Mouse (Mus musculus) liver, embryonic 13.5 days (tissue): ENCODE results near the gene Psg16. TPM values are rescaled to one million over a fixed set of nuclear protein-coding genes. Genes with fewer than 3 reads are reported as not detected.
A peak's percentile ranks its signal among the peaks of the same experiment; 100 is the strongest.

Source experiments
- ATAC-seq: fragments of 200-750 bp; cut with Nextera tagmentation; 2 replicates; pipeline ENCODE4 v1.8.0; 2017; ENCODE audit warnings: low read depth, mild to moderate bottlenecking, moderate number of reproducible peaks, moderate library complexity
- DNase-seq: peaks from one replicate; pipeline ENCODE4 v3.0.0; 2022
- H3K27ac ChIP-seq: fragments of 300-500 bp; sonication (generic); 2 replicates; pipeline ENCODE4 v1.5.1; 2015; ENCODE audit warnings: moderate library complexity, mild to moderate bottlenecking, inconsistent platforms
- H3K27me3 ChIP-seq: fragments of 300-500 bp; sonication (generic); 2 replicates; pipeline ENCODE4 v1.6.1; 2015; ENCODE audit warnings: mild to moderate bottlenecking, inconsistent platforms
- H3K36me3 ChIP-seq: fragments of 300-500 bp; sonication (generic); 2 replicates; pipeline ENCODE4 v1.6.1; 2015; ENCODE audit warnings: mild to moderate bottlenecking, inconsistent platforms
- H3K4me1 ChIP-seq: fragments of 300-500 bp; sonication (generic); replicated peaks from 2 replicates; pipeline ENCODE4 v1.6.1; 2015; ENCODE audit warnings: inconsistent platforms
- H3K4me2 ChIP-seq: fragments of 300-500 bp; sonication (generic); 2 replicates; pipeline ENCODE4 v1.6.1; 2015; ENCODE audit warnings: inconsistent platforms, mild to moderate bottlenecking, moderate library complexity
- H3K4me3 ChIP-seq: fragments of 300-500 bp; sonication (generic); replicated peaks from 2 replicates; pipeline ENCODE4 v1.5.1; 2015; ENCODE audit warnings: mild to moderate bottlenecking, inconsistent platforms
- H3K9ac ChIP-seq: fragments of 300-500 bp; sonication (generic); 2 replicates; pipeline ENCODE4 v1.6.1; 2015; ENCODE audit warnings: mild to moderate bottlenecking, inconsistent platforms
- H3K9me3 ChIP-seq: fragments of 300-500 bp; sonication (generic); replicated peaks from 2 replicates; pipeline ENCODE4 v1.6.1; 2016; ENCODE audit warnings: inconsistent platforms
- WGBS: fragments of 180-500 bp; shearing (Covaris S2); methylation state at CpG from one replicate; pipeline ENCODE4 v1.1.7; 2015; ENCODE audit not compliant: insufficient replicate concordance; 5-methylcytosine and 5-hydroxymethylcytosine counted together
- polyA plus RNA-seq: library from polyadenylated mRNA; unstranded; fragments of >200 nt; fragmentation: Nextera tagmentation; extraction: Ambion mirVana; gene quantifications from 2 replicates; pipeline ENCODE4 v1.2.1, GENCODE M21; 2015

The Psg16 gene
- polyA plus RNA-seq, 1 experiment from 2014 or later, result 0.08 TPM

GRCm38 (mm10) chr7:17038018-17038695 lies 35.7 kb upstream of the Psg16 start:
- DNase-seq (no peak), ATAC-seq (no peak)
- no peaks in the 10 kb centered on the region for H3K4me1 ChIP-seq
- H3K4me3 ChIP-seq, result no peak overlapping the region
- WGBS, result 85% methylated on average over 9 of the region's 9 CpGs
- H3K9ac ChIP-seq, result no peak overlapping the region
- no peaks in the 10 kb centered on the region for H3K27me3 ChIP-seq
- H3K36me3 ChIP-seq, result peaks cover 85% of the 10 kb centered on the region
- no peak overlapping the region for H3K27ac ChIP-seq
- no peak overlapping the region for H3K4me2 ChIP-seq
- no peaks in the 10 kb centered on the region for H3K9me3 ChIP-seq

GRCm38 (mm10) chr7:17039373-17039772 lies 34.5 kb upstream of the Psg16 start:
- WGBS, result 83% methylated on average over 7 of the region's 7 CpGs
- no peaks in the 10 kb centered on the region for H3K4me1 ChIP-seq
- H3K9ac ChIP-seq, result no peak overlapping the region
- no peak overlapping the region for H3K27ac ChIP-seq
- no peak overlapping the region for H3K4me3 ChIP-seq
- no peak for ATAC-seq
- peaks cover 88% of the 10 kb centered on the region for H3K36me3 ChIP-seq
- H3K27me3 ChIP-seq, result no peaks in the 10 kb centered on the region
- no peak overlapping the region for H3K4me2 ChIP-seq
- DNase-seq, result no peak
- H3K9me3 ChIP-seq, result no peaks in the 10 kb centered on the region

GRCm38 (mm10) chr7:17045743-17046142 lies 28.1 kb upstream of the Psg16 start:
- H3K27ac ChIP-seq, result no peak overlapping the region
- peaks cover 76% of the 10 kb centered on the region for H3K36me3 ChIP-seq
- DNase-seq (no peak), ATAC-seq (no peak)
- no peak overlapping the region for H3K9ac ChIP-seq
- H3K4me2 ChIP-seq, result no peak overlapping the region
- WGBS, result 85% methylated on average over 1 of the region's 1 CpGs
- no peak overlapping the region for H3K4me3 ChIP-seq
- H3K9me3 ChIP-seq, result no peaks in the 10 kb centered on the region
- H3K4me1 ChIP-seq, result peaks cover 8% of the 10 kb centered on the region
- H3K27me3 ChIP-seq, result no peaks in the 10 kb centered on the region

GRCm38 (mm10) chr7:17047041-17047682 lies 26.7 kb upstream of the Psg16 start:
- ATAC-seq, result no peak
- H3K4me2 ChIP-seq, result no peak overlapping the region
- H3K4me1 ChIP-seq, result peaks cover 15% of the 10 kb centered on the region
- H3K4me3 ChIP-seq, result no peak overlapping the region
- H3K27ac ChIP-seq, result no peak overlapping the region
- H3K36me3 ChIP-seq, result peaks cover 72% of the 10 kb centered on the region
- H3K27me3 ChIP-seq, result no peaks in the 10 kb centered on the region
- WGBS, result 86% methylated on average over 5 of the region's 5 CpGs
- no peaks in the 10 kb centered on the region for H3K9me3 ChIP-seq
- no peak for DNase-seq
- H3K9ac ChIP-seq, result no peak overlapping the region

- Histone ChIP-seq H3K4me3 (no peak overlapping the region), H3K36me3 (peaks cover 68% of the 10 kb centered on the region), H3K27me3 (no peaks in the 10 kb centered on the region), H3K4me2 (no peak overlapping the region), H3K27ac (no peak overlapping the region), H3K9me3 (no peaks in the 10 kb centered on the region), H3K4me1 (peaks cover 17% of the 10 kb centered on the region), H3K9ac (no peak overlapping the region)
- ATAC-seq, result no peak
- WGBS, result 79% methylated on average over 10 of the region's 10 CpGs
- no peak for DNase-seq
Measured at GRCm38 (mm10) chr7:17048431-17049190, 25.2 kb upstream of the Psg16 start.

GRCm38 (mm10) chr7:17050491-17050890 lies 23.3 kb upstream of the Psg16 start:
- H3K27ac ChIP-seq, result 0 out of 2 replicates have a peak overlapping the region, but pooled peaks have one; percentile 23
- H3K4me1 ChIP-seq, result peaks cover 33% of the 10 kb centered on the region
- no peaks in the 10 kb centered on the region for H3K27me3 ChIP-seq
- H3K4me3 ChIP-seq, result no peak overlapping the region
- peaks cover 64% of the 10 kb centered on the region for H3K36me3 ChIP-seq
- ATAC-seq, result no peak; the same call in 1 of the 2 replicates
- WGBS, result 57% methylated on average over 11 of the region's 11 CpGs
- peak overlapping the region; percentile 9; the same call in 1 of the 2 replicates for H3K9ac ChIP-seq
- DNase-seq, result no peak
- H3K4me2 ChIP-seq, result no peak overlapping the region
- H3K9me3 ChIP-seq, result peaks cover 4% of the 10 kb centered on the region; the same call in 1 of the 2 replicates

GRCm38 (mm10) chr7:17050933-17051594 lies 22.8 kb upstream of the Psg16 start:
- ATAC-seq (no peak; the same call in 1 of the 2 replicates), DNase-seq (no peak)
- no peaks in the 10 kb centered on the region for H3K27me3 ChIP-seq
- H3K27ac ChIP-seq, result 0 out of 2 replicates have a peak overlapping the region, but pooled peaks have one; percentile 23
- peaks cover 4% of the 10 kb centered on the region; the same call in 1 of the 2 replicates for H3K9me3 ChIP-seq
- peaks cover 61% of the 10 kb centered on the region for H3K36me3 ChIP-seq
- H3K4me3 ChIP-seq, result no peak overlapping the region
- peaks cover 37% of the 10 kb centered on the region for H3K4me1 ChIP-seq
- H3K9ac ChIP-seq, result no peak overlapping the region
- no peak overlapping the region for H3K4me2 ChIP-seq
- WGBS, result 22% methylated on average over 15 of the region's 17 CpGs

- no peak for DNase-seq
- H3K9me3 ChIP-seq, result peaks cover 4% of the 10 kb centered on the region; the same call in 1 of the 2 replicates
- H3K27ac ChIP-seq, result no peak overlapping the region; the same call in 1 of the 2 replicates
- no peak overlapping the region for H3K4me2 ChIP-seq
- H3K27me3 ChIP-seq, result no peaks in the 10 kb centered on the region
- no peak overlapping the region for H3K4me3 ChIP-seq
- 86% methylated on average over 15 of the region's 16 CpGs for WGBS
- peaks cover 36% of the 10 kb centered on the region for H3K36me3 ChIP-seq
- H3K9ac ChIP-seq, result no peak overlapping the region
- no peak for ATAC-seq
- H3K4me1 ChIP-seq, result peaks cover 70% of the 10 kb centered on the region
Measured at GRCm38 (mm10) chr7:17054325-17054989, 19.4 kb upstream of the Psg16 start.

- no peaks in the 10 kb centered on the region for H3K27me3 ChIP-seq
- DNase-seq (no peak), ATAC-seq (no peak)
- H3K27ac ChIP-seq, result peak overlapping the region; percentile 100; the same call in 1 of the 2 replicates
- peak overlapping the region; percentile 96 for H3K4me2 ChIP-seq
- peak overlapping the region; percentile 59; the same call in 1 of the 2 replicates for H3K9ac ChIP-seq
- peaks cover 4% of the 10 kb centered on the region; the same call in 1 of the 2 replicates for H3K9me3 ChIP-seq
- H3K4me1 ChIP-seq, result peaks cover 75% of the 10 kb centered on the region
- H3K36me3 ChIP-seq, result peaks cover 28% of the 10 kb centered on the region
- peak overlapping the region; percentile 73 for H3K4me3 ChIP-seq
- WGBS, result 81% methylated on average over 4 of the region's 4 CpGs
Measured at GRCm38 (mm10) chr7:17055287-17055946, 18.4 kb upstream of the Psg16 start.

GRCm38 (mm10) chr7:17056081-17056581 lies 17.7 kb upstream of the Psg16 start:
- Histone ChIP-seq H3K27ac (peak overlapping the region; percentile 100), H3K9me3 (peaks cover 4% of the 10 kb centered on the region; the same call in 1 of the 2 replicates), H3K4me3 (peak overlapping the region; percentile 73), H3K9ac (peak overlapping the region; percentile 89), H3K4me2 (peak overlapping the region; percentile 96), H3K4me1 (peaks cover 76% of the 10 kb centered on the region), H3K27me3 (peaks cover 1% of the 10 kb centered on the region; the same call in 1 of the 2 replicates), H3K36me3 (peaks cover 23% of the 10 kb centered on the region)
- under 1% methylated on average over 42 of the region's 42 CpGs for WGBS
- DNase-seq (peak; percentile 96), ATAC-seq (peak; percentile 83)
